Mouse (Mus musculus): ENCODE measurements around the gene Map1a. TPM values are rescaled to one million over a fixed set of nuclear protein-coding genes. Genes with fewer than 3 reads are reported as not detected.

The Map1a gene
- polyA plus RNA-seq (2012; ENCODE audit: insufficient read depth, insufficient read length, missing spikeins), result 1.2 and 1.5 TPM in 2 replicates

- Histone ChIP-seq H3K27ac (replicated peaks; ENCODE audit: low read depth, low read length) (no peak within 1 kb of the TSS), H3K4me1 (ENCODE audit: control insufficient read depth, insufficient read depth, insufficient read length, low read length) (peaks cover 1% of the 10 kb centered on the region; the same call in 1 of the 2 replicates), H3K4me3 (ENCODE audit: insufficient read depth, low read depth, low read length) (peak within 1 kb of the TSS; percentile 60)
Observed at GRCm38 (mm10) chr2:121288901-121289729, at the start of gene Map1a. Gene Map1a (plus strand): TSS chr2:121289600.

GRCm38 (mm10) chr2:121244099-121244498, 45.3 kb upstream of the Map1a start:
- Histone ChIP-seq H3K4me1 (ENCODE audit: control insufficient read depth, insufficient read depth, insufficient read length, low read length) (no peaks in the 10 kb centered on the region), H3K4me3 (ENCODE audit: insufficient read depth, low read depth, low read length) (no peak overlapping the region), H3K27ac (replicated peaks; ENCODE audit: low read depth, low read length) (no peak overlapping the region)

DNA sequence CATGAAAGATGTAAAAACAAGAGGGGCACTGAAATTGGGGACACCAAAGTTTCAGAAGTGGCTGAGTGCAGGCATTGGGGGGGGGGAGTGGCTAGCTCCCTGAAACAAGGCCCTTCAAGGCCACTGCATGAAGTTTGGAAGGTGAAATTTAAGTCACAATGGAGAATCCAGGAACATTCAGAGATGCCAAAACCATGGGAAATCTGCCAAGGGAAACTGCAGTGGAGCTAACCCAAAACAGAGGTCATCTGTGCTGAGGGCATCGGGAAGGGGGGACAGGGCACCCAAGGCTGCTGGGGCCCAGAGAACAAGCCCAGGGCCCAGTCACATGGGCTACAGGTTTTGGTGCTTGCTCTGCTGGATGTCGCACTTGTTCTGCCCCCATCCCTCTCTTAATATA, 39.6 kb upstream of the Map1a start:
- Histone ChIP-seq H3K27ac (replicated peaks; ENCODE audit: low read depth, low read length) (no peak overlapping the region), H3K4me3 (ENCODE audit: insufficient read depth, low read depth, low read length) (no peak overlapping the region), H3K4me1 (ENCODE audit: control insufficient read depth, insufficient read depth, insufficient read length, low read length) (no peaks in the 10 kb centered on the region)

GRCm38 (mm10) chr2:121268446-121268845, 21.0 kb upstream of the Map1a start:
- Histone ChIP-seq H3K27ac (replicated peaks; ENCODE audit: low read depth, low read length) (no peak overlapping the region), H3K4me1 (ENCODE audit: control insufficient read depth, insufficient read depth, insufficient read length, low read length) (no peaks in the 10 kb centered on the region), H3K4me3 (ENCODE audit: insufficient read depth, low read depth, low read length) (no peak overlapping the region)

DNA sequence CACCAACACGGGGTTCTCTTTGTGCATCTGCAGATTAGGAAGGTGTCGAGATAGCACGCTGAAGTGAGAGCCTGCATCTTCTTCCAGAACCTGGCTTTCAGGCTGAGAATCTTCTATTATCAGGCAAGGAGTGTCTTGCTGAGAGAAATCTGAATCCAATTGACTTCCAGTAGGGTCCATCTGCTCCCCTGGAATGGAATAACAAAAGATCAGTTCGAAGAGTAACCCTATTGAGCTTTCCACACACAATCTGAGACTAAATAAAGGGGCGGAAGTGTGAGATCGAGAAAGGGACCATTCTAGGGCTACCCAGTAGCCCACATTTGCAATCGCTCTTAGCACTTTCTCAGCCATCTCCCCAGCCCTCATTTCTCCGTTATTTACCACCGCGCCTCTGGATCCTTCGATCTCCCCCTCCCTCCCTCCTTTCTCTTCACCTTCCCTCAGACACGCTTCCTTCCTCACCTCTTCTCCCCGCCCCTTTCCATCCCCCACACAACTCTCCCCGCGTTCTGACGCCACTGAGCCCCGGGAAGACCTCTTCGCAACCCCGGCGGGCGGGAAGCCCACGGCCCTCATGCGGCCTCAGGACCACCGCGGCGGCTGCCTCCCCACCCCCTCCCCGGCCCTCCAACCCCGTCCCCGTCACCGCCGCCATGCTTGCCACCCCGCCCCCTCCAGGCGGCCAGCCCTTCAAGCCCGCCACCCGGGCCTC, 18.7 kb upstream of the Map1a start:
- H3K27ac ChIP-seq (replicated peaks; ENCODE audit: low read depth, low read length), result peak overlapping the region; percentile 58
- H3K4me3 ChIP-seq (ENCODE audit: insufficient read depth, low read depth, low read length), result peak overlapping the region; percentile 85
- no peaks in the 10 kb centered on the region for H3K4me1 ChIP-seq (ENCODE audit: control insufficient read depth, insufficient read depth, insufficient read length, low read length)

- no peaks in the 10 kb centered on the region for H3K4me1 ChIP-seq (ENCODE audit: control insufficient read depth, insufficient read depth, insufficient read length, low read length)
- peak within 1 kb of the TSS; percentile 58 for H3K27ac ChIP-seq (replicated peaks; ENCODE audit: low read depth, low read length)
- H3K4me3 ChIP-seq (ENCODE audit: insufficient read depth, low read depth, low read length), result peak within 1 kb of the TSS; percentile 85
Observed at GRCm38 (mm10) chr2:121271236-121271927, 18.0 kb upstream of the Map1a start, which contains the start of gene Trp53bp1. Gene Trp53bp1 (minus strand): TSS chr2:121271407.

GRCm38 (mm10) chr2:121271928-121272516, 17.4 kb upstream of the Map1a start:
- Histone ChIP-seq H3K27ac (replicated peaks; ENCODE audit: low read depth, low read length) (no peak overlapping the region), H3K4me3 (ENCODE audit: insufficient read depth, low read depth, low read length) (peak overlapping the region; percentile 59; the same call in 1 of the 2 replicates), H3K4me1 (ENCODE audit: control insufficient read depth, insufficient read depth, insufficient read length, low read length) (no peaks in the 10 kb centered on the region)

DNA sequence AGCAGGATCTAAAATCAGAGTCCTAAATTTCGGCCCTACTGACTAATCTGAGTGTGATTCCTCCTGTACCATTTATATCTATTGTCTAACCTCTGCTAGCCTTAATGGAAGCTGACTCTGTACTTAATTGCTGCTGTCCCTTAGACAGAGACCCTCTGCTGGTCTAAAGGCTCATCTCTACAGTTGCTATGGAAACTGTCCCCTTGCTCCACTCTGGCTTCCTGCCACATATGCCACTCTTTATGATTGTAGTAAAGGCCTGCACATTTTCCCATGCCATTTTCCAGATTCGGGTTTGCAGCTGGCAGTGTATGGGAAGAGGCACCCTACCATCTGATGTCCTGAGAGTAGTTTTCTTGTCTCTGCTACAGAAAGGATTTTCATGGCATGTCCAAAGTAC, 1.6 kb upstream of the Map1a start:
- H3K27ac ChIP-seq (replicated peaks; ENCODE audit: low read depth, low read length), result no peak overlapping the region
- no peaks in the 10 kb centered on the region for H3K4me1 ChIP-seq (ENCODE audit: control insufficient read depth, insufficient read depth, insufficient read length, low read length)
- H3K4me3 ChIP-seq (ENCODE audit: insufficient read depth, low read depth, low read length), result no peak overlapping the region

GRCm38 (mm10) chr2:121289730-121290540, 535 bp downstream of the Map1a start:
- Histone ChIP-seq H3K27ac (replicated peaks; ENCODE audit: low read depth, low read length) (no peak overlapping the region), H3K4me1 (ENCODE audit: control insufficient read depth, insufficient read depth, insufficient read length, low read length) (peaks cover 6% of the 10 kb centered on the region; the same call in 1 of the 2 replicates), H3K4me3 (ENCODE audit: insufficient read depth, low read depth, low read length) (peak overlapping the region; percentile 60)

DNA sequence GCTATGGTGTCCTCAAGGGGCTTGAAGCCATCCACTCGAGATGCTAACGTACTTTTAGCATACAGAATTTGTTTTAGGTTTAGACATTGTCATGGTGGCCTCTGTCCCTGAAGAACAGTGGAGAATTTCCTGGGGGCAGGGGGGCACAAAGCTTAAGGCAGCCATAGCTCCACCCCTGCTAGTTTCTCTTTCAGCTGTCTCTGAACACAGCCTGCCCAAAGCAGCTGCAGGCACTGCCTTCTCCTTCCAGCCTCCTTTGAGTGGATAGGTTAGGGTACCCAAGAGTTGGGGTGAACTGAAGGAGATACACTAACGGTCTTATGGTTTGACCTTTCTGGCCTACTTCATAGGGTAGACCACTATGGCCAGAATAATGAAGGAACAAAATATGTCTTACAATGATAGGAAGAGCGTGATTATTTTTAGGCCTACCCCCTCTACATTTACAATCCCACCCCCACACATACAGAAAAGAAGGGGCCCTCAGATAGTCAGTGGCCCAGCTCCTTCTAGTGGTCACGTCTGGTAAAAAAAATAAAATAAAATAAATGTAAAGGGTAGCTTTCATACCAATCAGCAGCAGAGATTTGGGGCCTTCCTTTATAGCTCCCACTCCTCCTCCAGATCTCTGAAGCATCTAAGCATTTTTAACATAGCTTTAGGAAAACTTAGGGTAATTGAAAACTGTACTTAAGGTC, 3.1 kb downstream of the Map1a start:
- Histone ChIP-seq H3K4me3 (ENCODE audit: insufficient read depth, low read depth, low read length) (no peak overlapping the region), H3K4me1 (ENCODE audit: control insufficient read depth, insufficient read depth, insufficient read length, low read length) (peaks cover 6% of the 10 kb centered on the region; the same call in 1 of the 2 replicates), H3K27ac (replicated peaks; ENCODE audit: low read depth, low read length) (no peak overlapping the region)

- H3K4me1 ChIP-seq (ENCODE audit: control insufficient read depth, insufficient read depth, insufficient read length, low read length), result peaks cover 6% of the 10 kb centered on the region; the same call in 1 of the 2 replicates
- H3K4me3 ChIP-seq (ENCODE audit: insufficient read depth, low read depth, low read length), result peak overlapping the region; percentile 6
- H3K27ac ChIP-seq (replicated peaks; ENCODE audit: low read depth, low read length), result 0 out of 2 replicates have a peak overlapping the region, but pooled peaks have one; percentile 1
Observed at GRCm38 (mm10) chr2:121294182-121294581, 4.8 kb downstream of the Map1a start.

DNA sequence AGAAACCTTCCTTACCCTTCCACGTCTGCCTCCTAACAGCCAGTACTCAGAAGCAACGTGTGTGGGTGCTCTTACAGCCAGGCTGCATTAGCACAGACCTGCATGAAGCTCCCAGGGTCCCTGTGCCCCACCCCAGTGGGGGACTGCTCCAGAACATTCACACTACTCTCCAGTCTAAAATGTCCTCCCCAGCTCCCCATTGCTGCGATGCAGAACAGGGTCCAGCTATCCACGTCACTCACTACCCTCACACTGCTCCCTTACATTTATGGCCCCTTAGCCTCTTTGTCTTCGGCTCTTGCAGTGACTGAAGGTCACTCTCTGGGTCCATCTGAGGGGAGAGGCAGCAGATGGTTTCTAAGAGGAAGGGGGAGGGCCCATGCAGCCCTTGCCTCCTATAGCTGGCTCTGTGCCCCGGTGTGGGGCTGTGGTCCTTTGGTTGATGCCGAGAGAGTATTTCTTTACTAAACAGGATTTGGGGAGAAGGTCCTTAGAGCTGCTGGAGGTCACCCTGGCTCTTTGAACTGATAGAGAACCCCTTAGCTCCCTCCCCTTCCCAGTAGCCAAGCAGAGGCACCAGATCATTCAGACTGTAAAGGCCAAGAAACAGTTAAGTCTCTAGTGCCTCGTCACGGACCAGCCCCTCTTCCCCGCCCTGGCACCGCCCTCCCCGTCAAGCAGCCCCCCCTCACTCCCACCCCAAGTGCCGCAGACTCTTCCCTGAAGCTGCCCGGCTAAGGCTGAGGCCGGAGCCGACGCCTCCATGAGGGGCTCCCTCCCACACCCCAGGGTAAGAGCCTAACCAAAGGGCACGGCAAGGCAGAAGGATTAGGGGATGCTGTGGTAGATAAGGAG, 5.6 kb downstream of the Map1a start:
- Histone ChIP-seq H3K4me1 (ENCODE audit: control insufficient read depth, insufficient read depth, insufficient read length, low read length) (peaks cover 6% of the 10 kb centered on the region; the same call in 1 of the 2 replicates), H3K4me3 (ENCODE audit: insufficient read depth, low read depth, low read length) (peak overlapping the region; percentile 54), H3K27ac (replicated peaks; ENCODE audit: low read depth, low read length) (0 out of 2 replicates have a peak overlapping the region, but pooled peaks have one; percentile 1)

Measured in brown adipose tissue, adult 24 weeks (tissue).